Mouse (Mus musculus): ENCODE measurements around the gene Btnl9.

GRCm38 (mm10) chr11:49205080-49205590 is 18.2 kb upstream of the Btnl9 start:
- TF ChIP-seq CTCF (IDR thresholded peaks at IDR 0.05; ENCODE audit: control insufficient read depth, insufficient read depth, insufficient replicate concordance, low read depth, low read length) (no peak), POLR2A (IDR thresholded peaks at IDR 0.05; ENCODE audit: control insufficient read depth, low read depth, low read length) (no peak)
